Mouse (Mus musculus) skeletal muscle tissue, adult 2 months (tissue): ENCODE data around the gene Olfr71.

Experiments used
- DNase-seq: peaks from one replicate; pipeline ENCODE4 v3.0.0-alpha.2; 2012; ENCODE audit warnings: low read depth, low spot score

Gene Olfr71

DNA sequence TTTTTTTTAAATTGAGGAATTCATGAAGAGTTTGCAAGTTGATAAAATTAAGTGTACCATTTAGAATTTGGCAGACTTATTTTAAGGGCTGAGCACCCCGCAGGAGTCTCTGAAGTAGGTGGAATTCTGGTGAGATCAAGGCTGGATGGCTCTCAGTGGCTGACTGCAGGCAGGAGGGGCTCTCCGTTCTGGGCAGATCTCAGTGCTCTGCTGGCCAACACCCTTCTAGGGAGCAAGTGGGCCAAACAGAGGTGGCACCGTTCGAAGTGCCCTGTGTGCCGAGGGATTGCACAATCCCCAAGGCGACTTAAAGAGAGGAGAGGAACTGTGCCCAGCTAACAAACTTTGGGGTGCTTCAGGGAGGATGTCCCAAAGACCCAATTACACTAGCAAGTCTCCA is at the start of gene Olfr71:
Olfr71 (minus strand) TSS at position 387 of the 400 bp plus-strand sequence.
- DNase-seq = no peak

DNA sequence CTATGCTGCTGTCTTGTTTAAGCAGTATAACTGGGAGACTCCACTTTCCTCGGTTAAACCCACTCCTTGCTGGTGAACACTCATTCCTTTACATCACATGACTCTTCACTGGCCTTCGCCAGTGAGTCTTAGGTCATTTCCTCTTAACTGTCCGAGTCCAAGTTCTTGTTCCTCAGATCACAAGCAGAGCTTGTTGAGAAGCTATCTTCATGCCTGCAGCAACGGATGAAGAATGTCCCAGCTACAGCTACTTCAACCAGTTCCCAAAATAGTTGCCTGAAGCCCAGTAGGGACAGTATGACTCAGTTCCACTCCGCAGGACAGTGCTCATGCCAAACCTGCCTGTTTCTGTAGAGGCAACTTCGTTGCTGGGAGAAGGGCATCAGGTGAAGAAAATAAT is 47.2 kb upstream of the Olfr71 start:
- DNase-seq = peak; percentile 25

DNA sequence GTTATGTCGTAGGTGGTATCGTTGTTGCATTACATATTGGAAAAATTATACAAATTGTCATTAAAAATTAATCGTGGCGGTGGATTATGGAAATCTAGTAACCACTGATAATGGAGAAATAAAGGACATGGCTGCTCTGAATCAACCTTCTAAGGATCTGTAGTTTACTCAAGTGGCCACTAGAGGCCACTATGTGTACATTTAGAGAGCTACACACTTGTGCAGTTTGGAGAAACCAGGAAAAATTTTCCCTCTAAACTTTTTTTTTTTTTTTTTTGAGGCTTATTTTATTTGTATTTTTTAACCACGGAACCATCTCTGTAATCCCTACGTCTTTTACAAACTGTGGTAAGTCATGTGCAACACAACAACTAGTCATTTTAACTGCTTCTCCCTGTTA is 35.1 kb upstream of the Olfr71 start:
- DNase-seq = no peak

DNA sequence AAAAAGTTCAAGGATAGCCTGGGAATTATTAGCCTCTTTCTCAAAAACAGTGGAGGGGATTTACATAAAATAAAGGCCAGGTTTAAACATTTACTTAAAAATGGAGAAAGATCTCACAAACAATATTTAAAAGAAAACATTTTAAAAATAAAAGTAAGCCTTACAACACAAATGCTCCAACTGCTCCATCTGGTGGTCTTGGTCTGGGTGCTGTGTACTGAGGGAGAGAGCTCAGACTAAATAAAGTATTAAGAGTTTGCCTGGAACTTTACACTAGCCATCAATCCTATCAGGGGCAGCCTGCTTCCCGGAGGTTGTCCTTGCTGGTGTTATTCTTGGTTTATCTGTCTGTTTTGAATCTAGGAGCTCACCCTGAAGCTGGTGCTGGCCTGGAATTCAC is 33.0 kb upstream of the Olfr71 start:
- no peak for DNase-seq

DNA sequence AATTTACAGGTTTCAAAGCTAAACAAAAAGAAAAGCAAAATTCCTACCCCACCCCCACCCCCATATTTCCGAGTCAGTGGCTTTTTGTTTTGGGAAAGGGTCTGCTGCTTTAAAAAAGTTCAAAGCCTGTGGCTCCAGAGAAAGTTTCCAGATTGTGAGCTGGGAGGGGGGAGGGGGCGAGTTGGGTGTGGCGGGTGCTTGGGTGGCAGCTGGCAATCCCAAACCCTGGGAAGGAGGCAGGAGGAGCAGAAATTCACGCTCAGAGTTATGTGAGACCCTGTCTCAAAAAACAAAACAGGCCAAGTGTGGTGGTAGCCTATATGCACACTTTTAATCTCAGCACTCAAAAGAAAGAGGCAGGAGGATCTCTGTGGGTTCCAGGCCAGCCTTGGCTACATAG is 32.6 kb upstream of the Olfr71 start:
- DNase-seq = no peak

DNA sequence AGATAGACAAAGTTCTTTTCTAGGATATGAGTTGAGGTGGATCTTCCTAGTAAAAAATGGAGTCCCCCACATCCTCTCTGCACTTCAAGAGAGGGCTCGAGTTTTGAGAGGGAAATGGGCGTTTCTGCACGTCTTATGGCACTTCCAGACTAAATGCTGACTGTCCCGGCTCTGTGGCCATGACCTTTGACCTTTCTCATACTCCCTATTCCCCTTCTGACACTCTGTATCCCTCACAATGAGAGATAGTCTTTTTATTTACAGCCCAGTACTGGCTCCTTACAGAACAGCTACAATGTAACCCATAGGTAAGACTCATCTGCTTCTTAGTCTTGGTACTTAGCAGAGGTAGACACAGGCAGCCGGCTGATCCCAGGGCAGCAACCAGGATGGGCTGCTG is 31.5 kb upstream of the Olfr71 start:
- DNase-seq = no peak

DNA sequence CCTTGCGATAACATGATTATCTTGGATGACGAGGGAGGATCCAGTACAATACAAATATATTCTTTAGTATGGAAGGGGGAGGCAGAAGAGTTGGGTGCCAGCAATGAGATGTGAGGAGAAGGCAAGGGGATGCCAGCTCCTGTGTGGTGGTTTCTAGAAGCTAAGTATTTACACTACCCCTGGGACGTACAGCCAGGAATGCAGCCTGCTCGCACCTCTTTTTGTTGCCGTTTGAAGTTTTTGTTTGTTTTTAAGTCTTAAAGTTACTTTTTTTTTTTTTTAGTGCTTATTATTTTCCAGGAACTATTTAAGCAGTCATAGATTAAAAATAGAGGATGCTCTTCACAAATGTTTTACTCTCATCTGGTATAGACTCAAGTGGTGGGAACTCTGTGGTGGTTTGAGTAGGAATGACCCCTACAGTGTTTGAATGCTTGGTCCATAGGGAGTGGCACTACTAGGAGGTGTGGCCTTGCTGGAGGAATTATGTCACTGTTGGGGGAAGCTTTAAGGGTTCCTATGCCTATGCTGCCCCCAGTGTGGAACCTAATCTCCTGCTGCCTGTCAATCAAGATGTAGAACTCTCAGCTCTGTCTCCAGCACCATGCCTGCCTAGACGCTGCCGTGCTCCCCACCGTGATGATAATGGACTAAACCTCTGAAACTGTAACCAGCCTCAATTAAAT is 29.1 kb upstream of the Olfr71 start:
- DNase-seq = no peak

DNA sequence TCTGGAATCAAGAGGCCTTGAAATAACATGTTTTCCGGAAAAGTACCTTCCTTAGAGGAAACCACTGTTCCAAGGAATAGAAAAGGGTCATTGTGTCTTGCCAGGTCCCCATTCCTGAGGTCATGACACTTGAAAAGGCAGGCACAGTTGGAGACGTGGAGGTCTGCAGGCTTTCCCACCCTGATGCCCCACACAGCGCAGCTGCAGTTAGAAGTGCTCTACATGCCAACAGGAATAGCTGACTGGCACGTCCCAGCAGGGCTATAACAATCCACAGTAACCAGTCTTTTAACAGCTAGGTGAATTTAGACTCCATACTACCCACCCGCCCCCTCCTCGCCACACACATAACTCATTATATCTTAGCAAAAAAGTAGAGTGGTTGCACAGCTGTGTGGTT is 27.1 kb upstream of the Olfr71 start:
- DNase-seq = no peak

DNA sequence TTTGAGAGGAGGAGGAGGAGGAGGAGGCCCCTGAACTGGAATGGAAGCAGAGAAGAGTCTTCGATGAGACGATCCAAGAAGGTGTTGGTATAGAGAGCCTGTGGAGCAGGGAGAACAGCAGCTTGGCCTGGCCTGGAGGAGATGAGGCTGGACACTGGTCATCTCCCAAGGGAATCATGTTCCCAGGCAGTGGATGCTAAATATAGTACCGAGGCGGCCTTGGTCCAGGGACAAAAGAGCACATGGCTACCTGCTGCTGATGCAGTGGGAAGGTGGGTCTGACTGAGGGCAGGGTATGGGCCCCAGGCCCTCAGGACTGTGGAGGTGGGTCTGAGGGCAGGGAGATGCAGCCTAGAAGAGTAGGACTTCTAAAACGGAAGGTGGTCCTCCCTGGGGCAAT is 23.1 kb upstream of the Olfr71 start:
- DNase-seq = peak; percentile 82

DNA sequence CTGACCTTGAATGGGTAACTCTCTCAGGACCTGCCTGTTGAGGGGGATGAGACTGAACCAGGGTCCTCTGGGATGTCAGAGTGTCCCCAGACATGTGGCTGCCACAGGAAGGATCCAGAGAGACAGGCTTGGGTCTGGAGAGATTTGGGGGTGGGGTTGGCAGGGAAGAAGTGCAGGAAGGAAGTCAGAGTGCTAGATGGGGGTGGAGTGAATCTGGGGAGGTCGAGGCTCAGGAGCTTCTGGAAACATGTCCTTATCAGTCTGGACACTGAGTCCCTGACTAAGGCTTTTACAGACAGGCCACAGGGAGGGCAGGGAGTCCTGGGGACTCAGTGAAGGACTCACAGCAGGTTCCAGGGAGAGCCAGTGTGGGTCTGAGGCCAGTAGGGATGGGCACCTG is 22.1 kb upstream of the Olfr71 start:
- no peak for DNase-seq

DNA sequence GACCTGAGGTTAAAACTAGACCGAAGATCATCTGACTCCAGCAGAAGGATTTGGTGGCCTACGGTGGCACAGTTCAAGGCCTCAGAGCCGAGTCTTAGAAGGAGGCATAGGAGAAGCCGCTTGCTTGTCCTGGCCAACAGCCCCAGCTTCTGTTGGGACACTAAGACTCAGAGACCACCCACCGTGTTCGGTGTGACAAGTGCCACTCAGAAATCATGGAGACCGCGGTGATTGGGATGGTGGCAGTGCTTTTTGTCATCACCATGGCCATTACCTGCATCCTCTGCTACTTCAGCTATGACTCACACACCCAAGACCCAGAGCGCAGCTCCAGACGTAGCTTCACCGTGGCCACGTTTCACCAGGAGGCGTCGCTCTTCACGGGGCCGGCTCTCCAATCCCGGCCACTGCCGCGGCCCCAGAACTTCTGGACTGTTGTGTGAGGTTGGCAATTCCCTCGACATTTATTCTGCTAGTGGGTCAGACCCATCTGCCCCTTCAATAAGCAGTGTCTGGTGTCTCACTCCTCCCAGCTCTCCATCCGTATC is 20.8 kb upstream of the Olfr71 start:
- no peak for DNase-seq

DNA sequence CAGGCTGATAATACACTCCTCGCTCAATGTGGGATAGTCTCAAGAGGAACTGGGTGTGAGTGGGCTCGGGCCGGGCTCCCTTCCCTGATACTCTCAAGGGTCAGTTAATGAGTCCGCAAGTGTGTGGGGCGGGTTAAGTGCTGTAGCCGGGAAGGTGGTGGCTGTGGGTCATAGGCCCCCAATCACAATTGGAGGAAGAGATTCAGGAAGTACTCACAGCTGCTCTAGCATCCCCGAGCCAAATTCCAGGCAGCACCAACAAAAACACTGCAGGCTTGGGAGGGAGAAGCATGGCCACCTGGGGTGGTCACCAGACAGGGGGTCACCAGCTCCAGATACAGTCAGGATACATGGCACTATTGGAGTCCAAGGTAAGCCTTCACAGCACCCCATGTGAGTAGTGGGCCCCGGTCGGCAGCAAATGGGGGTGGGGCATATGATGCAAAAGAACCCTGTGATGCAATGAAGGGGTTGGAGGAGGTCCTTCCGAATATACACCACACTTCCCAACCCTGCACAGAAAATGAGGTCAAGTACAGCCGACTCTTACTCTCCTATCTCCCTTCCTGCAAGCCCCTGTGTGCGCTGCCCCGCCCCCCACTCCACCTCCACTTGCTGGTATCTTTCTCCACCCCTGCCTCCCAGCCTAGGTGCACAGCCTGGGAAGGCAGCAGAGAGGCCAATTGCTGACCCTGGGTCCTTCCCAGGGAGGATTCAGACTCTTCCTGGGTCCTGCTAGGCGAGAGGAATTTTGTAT is 19.9 kb upstream of the Olfr71 start, which contains the start of gene Spaar:
Spaar (plus strand) TSS at position 241 of the 757 bp plus-strand sequence.
- peak; percentile 52 for DNase-seq

DNA sequence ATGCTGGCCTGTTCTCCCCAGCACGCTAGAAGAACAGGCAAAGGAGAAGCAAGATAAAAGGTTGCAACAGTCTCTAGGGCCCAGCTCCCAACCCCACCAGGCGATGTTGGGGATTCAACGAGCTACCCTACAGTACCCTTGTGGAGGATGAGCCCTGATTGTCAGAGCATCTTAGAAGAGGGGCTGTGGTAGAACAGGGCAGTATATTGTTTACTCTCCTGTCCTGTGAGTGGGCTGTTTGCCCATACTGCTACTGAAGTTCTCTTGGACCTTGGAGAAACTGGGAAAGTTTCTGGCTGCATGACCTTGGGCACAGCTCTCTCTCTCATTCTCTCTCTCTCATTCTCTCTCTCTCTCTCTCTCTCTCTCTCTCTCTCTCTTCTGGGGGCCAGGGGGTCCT is 19.1 kb upstream of the Olfr71 start:
- DNase-seq = no peak

DNA sequence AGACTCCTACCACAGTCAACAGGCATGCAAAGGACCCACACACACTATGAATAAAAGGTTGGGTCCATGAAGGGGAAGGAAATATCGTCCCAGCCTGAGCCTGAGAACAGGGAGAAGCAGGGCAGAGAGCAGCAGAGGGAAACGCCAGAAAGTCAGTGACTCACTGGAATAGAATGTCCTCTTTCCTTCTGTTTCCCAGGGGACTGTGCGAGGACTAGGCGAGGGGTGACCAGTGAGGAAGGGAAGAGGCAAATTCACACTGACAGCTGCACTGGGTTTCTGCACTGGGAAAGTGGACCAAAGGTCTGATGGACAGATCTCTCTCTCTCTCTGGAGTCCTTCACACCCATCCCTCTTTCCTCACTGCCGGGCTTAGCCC is 18.5 kb upstream of the Olfr71 start:
- DNase-seq = peak; percentile 90

DNA sequence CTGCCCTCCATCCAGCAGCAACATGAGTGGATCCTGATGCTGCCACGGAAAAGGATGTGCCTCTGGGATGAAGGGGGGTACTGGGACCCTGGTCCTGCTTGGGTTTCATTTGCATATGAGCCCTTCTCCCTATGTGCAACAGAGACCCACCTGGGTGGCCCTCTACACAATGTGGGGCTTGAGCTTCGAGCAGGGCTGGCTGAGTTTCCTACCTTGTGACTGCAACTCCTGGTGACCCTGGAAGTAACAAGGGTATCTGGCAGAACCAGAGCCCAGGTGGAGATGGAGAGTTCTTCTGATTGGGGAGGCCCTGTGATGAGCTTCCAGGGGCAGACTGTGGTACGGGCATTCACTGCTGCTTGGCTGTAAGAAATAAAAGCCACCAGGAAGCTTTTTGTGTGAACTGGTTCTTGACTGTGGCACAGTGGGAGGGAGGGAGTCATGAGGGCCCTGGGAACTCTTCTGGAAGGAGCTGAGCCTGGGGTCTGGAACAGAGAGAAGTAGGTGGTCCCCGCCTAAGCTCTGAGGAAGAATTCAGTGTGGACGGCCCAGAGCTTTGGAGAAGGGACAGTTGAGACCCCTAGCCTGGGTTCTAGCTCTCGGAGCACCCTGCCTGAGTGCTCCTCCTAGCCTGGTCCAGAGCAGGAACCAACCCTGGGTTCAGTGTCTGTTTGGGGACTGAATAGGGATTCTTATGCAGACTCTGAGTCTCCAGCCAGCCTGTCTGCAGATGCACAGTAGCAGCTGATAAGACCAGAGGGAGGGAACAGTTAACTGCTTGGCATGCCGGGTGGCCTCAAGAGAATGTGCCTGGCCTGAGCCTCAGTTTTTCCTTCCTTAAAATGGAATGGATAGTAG is 17.9 kb upstream of the Olfr71 start:
- DNase-seq = no peak

DNA sequence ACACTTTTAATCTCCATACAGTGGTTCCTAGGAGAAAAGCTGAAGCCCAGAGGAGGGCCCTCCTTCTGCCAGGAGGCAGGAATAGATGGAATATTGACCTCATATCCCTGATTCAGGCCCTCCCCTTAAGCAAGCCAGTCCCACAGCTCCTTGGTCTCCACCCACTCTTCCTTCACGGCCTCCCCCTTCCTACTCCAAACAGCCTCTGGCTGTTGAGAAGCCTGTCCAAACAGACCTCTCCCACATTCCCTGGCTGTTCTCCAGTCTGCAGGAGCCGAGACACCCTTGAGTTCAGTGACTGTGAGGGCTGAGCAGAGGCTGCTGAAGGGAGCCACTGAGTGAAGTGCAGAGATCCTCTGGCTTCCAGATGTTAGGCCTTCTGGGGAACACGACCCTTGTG is 16.9 kb upstream of the Olfr71 start, which contains the start of gene Hrct1:
Hrct1 (plus strand) TSS at position 194 of the 400 bp plus-strand sequence.
- peak; percentile 92 for DNase-seq

DNA sequence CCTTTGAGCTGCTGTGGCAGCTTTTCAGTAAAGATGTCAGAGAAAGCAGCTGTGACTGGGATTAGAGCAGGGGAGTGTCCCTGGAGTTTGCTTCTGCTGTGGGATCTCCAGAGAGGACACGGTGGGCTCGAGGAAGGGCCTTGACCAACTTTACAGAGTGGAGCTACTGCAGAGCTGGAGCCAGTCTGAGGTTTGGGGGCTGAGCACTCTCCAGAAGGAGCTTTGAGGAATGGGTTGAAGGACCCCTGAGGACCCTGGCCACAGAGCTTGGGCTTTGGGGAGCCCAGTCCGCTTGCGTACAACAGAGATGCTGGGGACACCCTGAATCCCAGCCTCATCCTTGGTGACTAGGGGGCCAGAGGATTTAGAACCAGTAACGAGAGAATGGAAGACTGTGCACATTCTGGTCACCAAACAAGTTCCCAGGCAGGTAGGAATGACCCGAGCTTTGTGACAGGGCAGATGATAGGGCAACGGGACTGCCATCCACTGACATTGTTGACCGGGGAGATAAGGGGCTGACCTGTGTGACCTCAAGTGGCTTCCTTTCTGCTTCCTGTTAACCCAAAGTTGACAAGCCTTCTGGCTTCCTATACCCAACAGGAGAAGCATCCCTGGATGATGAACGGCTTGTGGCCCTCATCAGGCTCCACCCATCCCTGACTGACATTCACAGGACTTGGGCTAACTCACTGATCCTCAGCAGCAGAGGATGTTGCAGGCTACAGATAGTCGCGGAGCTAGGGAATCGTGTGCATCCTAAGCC is 16.4 kb upstream of the Olfr71 start:
- DNase-seq = no peak

DNA sequence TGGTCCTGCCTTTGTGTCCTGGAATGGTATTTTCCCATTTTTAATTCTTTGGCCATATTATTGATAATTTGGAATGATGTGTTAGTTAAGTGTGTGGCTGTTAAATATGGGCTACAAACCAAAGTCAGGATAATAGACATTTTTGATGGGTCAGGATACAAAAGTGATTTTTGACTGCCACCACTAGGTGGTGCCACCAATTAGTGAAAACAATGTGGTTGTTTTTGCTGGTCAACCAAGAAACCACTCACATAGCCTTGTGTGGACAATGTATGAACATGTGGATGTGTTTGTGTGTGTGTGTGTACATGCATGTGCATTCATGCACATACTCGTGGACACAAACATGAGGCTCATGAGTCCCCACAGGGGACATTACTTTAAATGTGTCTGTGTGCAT is 14.7 kb upstream of the Olfr71 start:
- no peak for DNase-seq

DNA sequence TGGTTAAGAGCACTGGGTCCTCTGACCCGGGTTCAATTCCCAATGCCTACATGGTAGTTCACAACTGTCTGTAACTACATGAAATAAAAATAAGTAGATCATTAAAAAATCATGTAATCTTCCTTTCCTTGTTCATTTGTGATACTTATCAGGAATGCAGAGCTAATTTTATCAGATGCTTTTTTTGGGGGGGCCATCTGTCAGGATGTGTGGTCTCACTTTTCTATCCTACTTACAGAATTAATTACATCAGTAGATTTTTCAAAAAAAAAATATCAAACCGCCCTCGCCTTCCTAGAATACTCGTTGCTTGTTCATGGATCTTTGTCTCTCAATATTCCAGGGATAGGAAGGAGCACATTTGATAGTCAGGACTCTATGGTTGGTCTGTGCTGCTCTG is 12.1 kb upstream of the Olfr71 start:
- DNase-seq = no peak

DNA sequence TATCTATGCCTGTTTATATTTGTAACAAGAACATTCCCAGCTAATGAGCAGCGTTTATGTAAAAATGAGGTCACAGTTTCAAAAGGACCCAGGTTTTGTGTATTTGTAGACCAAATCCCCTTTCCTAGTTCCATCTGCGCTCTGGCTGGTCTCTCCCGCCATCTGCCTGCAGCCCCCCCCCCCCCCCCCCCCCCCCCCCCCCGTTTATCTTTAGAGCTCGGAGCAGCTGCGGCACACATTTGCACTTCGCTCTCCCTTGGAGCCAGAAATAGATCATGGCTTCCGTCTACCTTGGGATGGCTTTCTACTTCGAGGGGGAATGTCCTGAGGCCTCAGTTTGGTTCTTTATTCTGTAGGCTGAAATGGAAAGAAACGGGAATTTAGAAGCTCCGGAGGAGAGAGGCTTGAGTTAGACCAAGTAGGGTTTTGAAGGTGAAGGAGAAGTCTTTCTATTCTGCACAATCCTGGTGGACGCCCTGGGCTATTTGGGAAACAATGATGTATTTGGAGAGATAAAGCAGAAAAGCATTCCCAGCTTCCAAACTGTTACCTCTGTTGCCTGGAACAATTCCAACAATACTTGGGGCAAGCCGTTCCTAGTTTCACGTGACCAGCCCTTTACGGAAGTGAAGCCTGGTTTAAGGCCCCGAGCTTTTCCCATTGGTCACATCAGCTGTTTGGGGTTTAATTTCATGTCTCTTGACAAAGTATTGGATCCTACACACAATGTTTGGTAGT is 10.6 kb upstream of the Olfr71 start:
- DNase-seq = no peak
